Mouse (Mus musculus): ENCODE measurements around the gene Pcbp4. TPM values are rescaled to one million over a fixed set of nuclear protein-coding genes. Genes with fewer than 3 reads are reported as not detected.
A peak's percentile ranks its signal among the peaks of the same experiment; 100 is the strongest.

Pcbp4 gene
- polyA plus RNA-seq, 1 experiment from 2014 or later, result 242 TPM

GRCm38 (mm10) chr9:106457920-106458319 lies 4.8 kb downstream of the Pcbp4 start:
- Histone ChIP-seq H3K27ac (ENCODE audit: low read length) (0 out of 2 replicates have a peak overlapping the region, but pooled peaks have one; percentile 51), H3K9ac (ENCODE audit: low read depth, low read length) (peak overlapping the region; percentile 63; the same call in 1 of the 2 replicates), H3K27me3 (ENCODE audit: control insufficient read depth, insufficient read depth, low read depth, low read length) (no peaks in the 10 kb centered on the region), H3K4me3 (ENCODE audit: low read depth, low read length) (no peak overlapping the region), H3K4me2 (ENCODE audit: low read length) (peak overlapping the region; percentile 98), H3K9me3 (replicated peaks; ENCODE audit: control insufficient read depth, low read length, poor library complexity, severe bottlenecking) (no peaks in the 10 kb centered on the region), H3K36me3 (ENCODE audit: control insufficient read depth, insufficient read depth, low read length) (peaks cover 16% of the 10 kb centered on the region), H3K4me1 (ENCODE audit: control insufficient read depth, insufficient read depth, low read length) (peaks cover 46% of the 10 kb centered on the region)
- ATAC-seq, result no peak
- WGBS, result 38% methylated on average over 5 of the region's 5 CpGs

DNA sequence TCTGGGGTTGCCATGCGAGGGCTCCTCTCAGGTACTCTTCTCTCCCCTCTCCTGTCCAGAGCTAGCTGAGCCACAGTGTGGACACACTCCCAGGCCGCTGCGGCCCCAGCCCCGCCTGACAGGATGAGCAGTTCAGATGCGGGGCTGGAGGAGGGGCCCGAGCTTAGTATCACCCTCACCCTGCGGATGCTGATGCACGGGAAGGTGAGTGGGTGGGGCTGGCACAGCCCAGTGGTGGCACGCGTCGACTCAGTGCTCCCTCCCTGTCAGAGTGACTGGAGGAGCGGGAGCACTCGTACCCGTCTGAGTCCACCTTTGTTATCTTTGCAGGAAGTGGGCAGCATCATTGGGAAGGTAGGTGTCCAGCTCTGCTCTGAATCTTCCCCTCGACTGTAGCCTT lies 6.9 kb downstream of the Pcbp4 start:
- no peaks in the 10 kb centered on the region for H3K9me3 ChIP-seq (replicated peaks; ENCODE audit: control insufficient read depth, low read length, poor library complexity, severe bottlenecking)
- peaks cover 48% of the 10 kb centered on the region for H3K4me1 ChIP-seq (ENCODE audit: control insufficient read depth, insufficient read depth, low read length)
- H3K36me3 ChIP-seq (ENCODE audit: control insufficient read depth, insufficient read depth, low read length), result peaks cover 27% of the 10 kb centered on the region
- H3K9ac ChIP-seq (ENCODE audit: low read depth, low read length), result no peak overlapping the region
- no peak overlapping the region for H3K4me3 ChIP-seq (ENCODE audit: low read depth, low read length)
- no peak overlapping the region for H3K27ac ChIP-seq (ENCODE audit: low read length)
- no peak overlapping the region for H3K4me2 ChIP-seq (ENCODE audit: low read length)
- H3K27me3 ChIP-seq (ENCODE audit: control insufficient read depth, insufficient read depth, low read depth, low read length), result no peaks in the 10 kb centered on the region
- WGBS, result 89% methylated on average over 15 of the region's 15 CpGs
- ATAC-seq, result no peak

DNA sequence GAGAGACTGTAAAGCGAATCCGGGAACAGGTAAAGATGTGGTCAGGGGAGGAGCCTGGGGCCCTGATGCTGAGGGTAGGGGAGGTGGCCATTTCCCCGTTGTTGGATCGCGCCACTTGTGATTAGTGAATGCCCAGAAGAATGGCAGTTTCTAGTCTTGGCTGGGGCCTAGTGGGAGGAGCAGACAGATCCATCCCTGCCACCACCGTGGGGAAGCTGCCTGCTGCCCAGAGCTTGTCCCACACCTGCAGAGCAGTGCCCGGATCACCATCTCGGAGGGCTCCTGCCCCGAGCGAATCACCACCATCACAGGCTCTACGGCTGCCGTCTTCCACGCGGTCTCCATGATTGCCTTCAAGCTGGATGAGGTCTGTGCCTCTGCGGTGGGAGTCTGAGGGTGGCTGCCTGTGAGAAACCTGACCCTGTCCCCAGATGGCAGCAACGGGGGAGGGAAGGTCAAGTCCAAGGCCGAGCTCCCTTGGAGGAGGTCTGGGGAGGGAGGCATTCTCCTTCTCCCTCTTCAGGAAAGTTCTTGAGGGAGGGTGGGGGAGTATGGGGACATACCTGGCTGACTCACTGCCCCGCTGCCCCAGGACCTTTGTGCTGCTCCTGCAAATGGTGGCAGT lies 7.4 kb downstream of the Pcbp4 start:
- Histone ChIP-seq H3K27ac (ENCODE audit: low read length) (no peak overlapping the region), H3K4me1 (ENCODE audit: control insufficient read depth, insufficient read depth, low read length) (peaks cover 44% of the 10 kb centered on the region), H3K27me3 (ENCODE audit: control insufficient read depth, insufficient read depth, low read depth, low read length) (no peaks in the 10 kb centered on the region), H3K4me3 (ENCODE audit: low read depth, low read length) (no peak overlapping the region), H3K36me3 (ENCODE audit: control insufficient read depth, insufficient read depth, low read length) (peaks cover 27% of the 10 kb centered on the region), H3K9ac (ENCODE audit: low read depth, low read length) (no peak overlapping the region), H3K9me3 (replicated peaks; ENCODE audit: control insufficient read depth, low read length, poor library complexity, severe bottlenecking) (no peaks in the 10 kb centered on the region), H3K4me2 (ENCODE audit: low read length) (no peak overlapping the region)
- ATAC-seq, result no peak
- 76% methylated on average over 18 of the region's 18 CpGs for WGBS

DNA sequence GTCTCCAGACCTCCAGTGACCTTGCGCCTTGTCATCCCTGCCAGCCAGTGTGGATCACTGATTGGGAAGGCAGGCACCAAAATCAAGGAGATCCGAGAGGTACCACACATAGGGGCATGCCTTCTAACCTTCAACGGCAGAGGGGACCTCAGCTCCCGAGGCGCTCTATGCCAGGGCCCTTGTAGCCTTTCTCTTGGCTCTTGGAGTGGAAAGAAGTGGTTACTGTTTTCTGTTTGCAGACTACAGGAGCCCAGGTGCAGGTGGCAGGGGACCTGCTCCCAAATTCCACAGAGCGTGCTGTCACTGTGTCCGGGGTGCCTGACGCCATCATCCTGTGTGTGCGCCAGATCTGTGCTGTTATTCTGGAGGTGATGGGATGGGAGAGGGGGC lies 7.9 kb downstream of the Pcbp4 start:
- no peak for ATAC-seq
- Histone ChIP-seq H3K27ac (ENCODE audit: low read length) (no peak overlapping the region), H3K36me3 (ENCODE audit: control insufficient read depth, insufficient read depth, low read length) (peaks cover 27% of the 10 kb centered on the region), H3K9me3 (replicated peaks; ENCODE audit: control insufficient read depth, low read length, poor library complexity, severe bottlenecking) (no peaks in the 10 kb centered on the region), H3K4me1 (ENCODE audit: control insufficient read depth, insufficient read depth, low read length) (peaks cover 44% of the 10 kb centered on the region), H3K4me2 (ENCODE audit: low read length) (no peak overlapping the region), H3K9ac (ENCODE audit: low read depth, low read length) (no peak overlapping the region), H3K4me3 (ENCODE audit: low read depth, low read length) (no peak overlapping the region), H3K27me3 (ENCODE audit: control insufficient read depth, insufficient read depth, low read depth, low read length) (no peaks in the 10 kb centered on the region)
- 89% methylated on average over 9 of the region's 9 CpGs for WGBS

- H3K36me3 ChIP-seq (ENCODE audit: control insufficient read depth, insufficient read depth, low read length), result peaks cover 27% of the 10 kb centered on the region
- H3K27me3 ChIP-seq (ENCODE audit: control insufficient read depth, insufficient read depth, low read depth, low read length), result no peaks in the 10 kb centered on the region
- no peaks in the 10 kb centered on the region for H3K9me3 ChIP-seq (replicated peaks; ENCODE audit: control insufficient read depth, low read length, poor library complexity, severe bottlenecking)
- no peak overlapping the region for H3K27ac ChIP-seq (ENCODE audit: low read length)
- no peak for ATAC-seq
- peaks cover 37% of the 10 kb centered on the region for H3K4me1 ChIP-seq (ENCODE audit: control insufficient read depth, insufficient read depth, low read length)
- 80% methylated on average over 16 of the region's 16 CpGs for WGBS
- no peak overlapping the region for H3K4me2 ChIP-seq (ENCODE audit: low read length)
- H3K4me3 ChIP-seq (ENCODE audit: low read depth, low read length), result no peak overlapping the region
- H3K9ac ChIP-seq (ENCODE audit: low read depth, low read length), result no peak overlapping the region
These were observed 8.7 kb downstream of the Pcbp4 start for GRCm38 (mm10) chr9:106461641-106462429.

DNA sequence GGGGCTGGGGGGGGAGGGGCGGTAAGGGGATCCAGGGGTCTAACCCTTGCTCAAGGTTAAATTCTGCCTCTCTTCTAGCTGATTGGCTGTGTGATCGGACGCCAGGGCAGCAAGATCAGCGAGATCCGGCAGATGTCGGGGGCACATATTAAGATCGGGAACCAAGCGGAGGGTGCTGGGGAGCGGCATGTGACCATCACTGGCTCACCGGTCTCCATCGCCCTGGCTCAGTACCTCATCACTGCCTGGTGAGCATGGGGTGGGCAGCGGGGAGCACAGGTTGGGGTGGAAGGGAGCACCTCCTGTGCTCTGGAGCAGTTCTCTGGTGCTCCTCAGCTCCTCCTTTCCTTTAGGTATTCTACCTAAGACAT lies 9.3 kb downstream of the Pcbp4 start:
- Histone ChIP-seq H3K4me3 (ENCODE audit: low read depth, low read length) (no peak overlapping the region), H3K9me3 (replicated peaks; ENCODE audit: control insufficient read depth, low read length, poor library complexity, severe bottlenecking) (no peaks in the 10 kb centered on the region), H3K4me2 (ENCODE audit: low read length) (no peak overlapping the region), H3K36me3 (ENCODE audit: control insufficient read depth, insufficient read depth, low read length) (peaks cover 27% of the 10 kb centered on the region), H3K4me1 (ENCODE audit: control insufficient read depth, insufficient read depth, low read length) (peaks cover 31% of the 10 kb centered on the region), H3K27ac (ENCODE audit: low read length) (no peak overlapping the region), H3K27me3 (ENCODE audit: control insufficient read depth, insufficient read depth, low read depth, low read length) (no peaks in the 10 kb centered on the region), H3K9ac (ENCODE audit: low read depth, low read length) (no peak overlapping the region)
- WGBS, result 92% methylated on average over 12 of the region's 12 CpGs
- no peak for ATAC-seq

DNA sequence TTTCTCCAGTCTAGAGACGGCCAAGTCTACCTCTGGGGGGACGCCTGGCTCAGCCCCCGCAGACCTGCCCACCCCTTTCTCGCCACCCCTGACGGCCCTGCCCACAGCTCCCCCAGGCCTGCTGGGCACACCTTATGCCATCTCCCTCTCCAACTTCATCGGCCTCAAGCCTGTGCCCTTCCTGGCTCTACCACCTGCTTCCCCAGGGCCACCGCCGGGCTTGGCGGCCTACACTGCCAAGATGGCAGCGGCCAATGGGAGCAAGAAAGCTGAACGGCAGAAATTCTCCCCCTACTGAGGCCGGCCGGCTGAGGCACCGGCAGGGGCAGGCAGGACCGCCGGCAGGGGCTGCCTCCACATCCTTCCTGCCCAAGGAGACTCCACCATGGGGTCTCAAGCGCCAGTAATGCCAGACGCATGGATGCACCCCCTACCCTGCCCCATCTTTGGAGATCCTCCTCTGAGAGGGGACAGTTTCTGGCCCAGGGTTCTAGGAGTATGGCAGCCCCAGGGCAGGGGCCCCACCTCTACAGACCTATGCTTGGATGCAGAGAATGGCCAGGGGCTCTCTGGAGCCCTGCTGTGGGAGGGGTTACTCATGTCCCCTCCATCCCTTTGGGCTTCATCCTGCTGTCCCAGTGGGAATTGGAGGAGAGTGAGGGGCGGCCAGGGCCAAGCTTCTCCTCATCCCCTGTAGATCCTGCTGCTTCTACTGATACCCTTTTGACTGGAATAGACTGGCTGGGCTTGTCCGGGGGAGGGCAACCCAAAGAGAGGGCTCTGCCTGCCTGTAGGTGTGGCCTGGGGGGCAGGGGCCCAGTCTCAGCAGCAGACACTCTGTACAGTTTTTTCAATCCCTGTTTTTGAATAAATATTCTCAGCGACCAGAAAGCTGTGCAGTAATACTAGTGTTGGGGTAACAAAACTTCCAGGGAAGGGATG lies 10.3 kb downstream of the Pcbp4 start:
- Histone ChIP-seq H3K9ac (ENCODE audit: low read depth, low read length) (no peak overlapping the region), H3K27me3 (ENCODE audit: control insufficient read depth, insufficient read depth, low read depth, low read length) (no peaks in the 10 kb centered on the region), H3K9me3 (replicated peaks; ENCODE audit: control insufficient read depth, low read length, poor library complexity, severe bottlenecking) (no peaks in the 10 kb centered on the region), H3K4me3 (ENCODE audit: low read depth, low read length) (no peak overlapping the region), H3K27ac (ENCODE audit: low read length) (no peak overlapping the region), H3K4me2 (ENCODE audit: low read length) (no peak overlapping the region), H3K36me3 (ENCODE audit: control insufficient read depth, insufficient read depth, low read length) (peaks cover 27% of the 10 kb centered on the region), H3K4me1 (ENCODE audit: control insufficient read depth, insufficient read depth, low read length) (peaks cover 22% of the 10 kb centered on the region; the same call in 1 of the 2 replicates)
- ATAC-seq, result no peak
- WGBS, result 80% methylated on average over 21 of the region's 21 CpGs

DNA sequence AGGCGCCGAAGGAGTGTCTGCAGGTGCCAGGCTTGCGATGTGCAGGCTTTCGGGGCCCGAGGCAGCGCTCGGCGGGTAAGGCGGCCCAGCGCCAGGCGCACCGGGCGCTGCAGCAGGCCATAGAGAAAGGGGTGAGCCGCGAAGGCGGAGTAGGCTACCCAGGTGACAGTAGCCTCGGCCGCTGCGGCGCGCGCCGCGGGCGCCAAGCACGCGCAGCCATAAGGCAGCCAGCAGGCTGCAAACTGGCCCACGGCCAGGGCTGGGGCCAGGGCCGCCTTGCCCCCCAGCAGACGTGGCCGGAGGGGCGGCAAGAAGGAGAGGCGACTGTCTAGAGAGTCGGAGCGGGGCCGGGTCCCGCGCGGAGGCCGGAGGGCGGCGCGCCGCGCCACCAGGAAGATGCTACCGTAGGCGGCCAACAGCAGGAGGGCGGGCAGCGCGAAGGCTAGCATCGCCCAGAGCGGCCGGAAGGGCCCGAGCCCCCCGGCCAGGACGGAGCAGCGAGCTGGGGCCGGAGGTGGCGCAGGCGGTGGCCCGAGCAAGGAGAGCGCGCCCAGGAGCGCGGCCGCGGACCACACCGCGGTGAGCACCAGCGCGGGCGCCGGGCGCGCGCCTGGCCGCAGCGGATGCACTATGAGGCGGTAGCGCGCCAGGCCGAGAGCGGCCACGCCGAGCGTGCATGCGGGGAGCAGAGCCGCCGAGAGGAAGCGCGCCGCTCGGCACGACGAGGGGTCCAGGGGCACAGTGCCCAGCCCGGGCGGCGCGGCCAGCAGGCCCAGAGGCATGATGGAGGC lies 11.9 kb downstream of the Pcbp4 start:
- Histone ChIP-seq H3K4me1 (ENCODE audit: control insufficient read depth, insufficient read depth, low read length) (peaks cover 14% of the 10 kb centered on the region; the same call in 1 of the 2 replicates), H3K27me3 (ENCODE audit: control insufficient read depth, insufficient read depth, low read depth, low read length) (no peaks in the 10 kb centered on the region), H3K9me3 (replicated peaks; ENCODE audit: control insufficient read depth, low read length, poor library complexity, severe bottlenecking) (no peaks in the 10 kb centered on the region), H3K4me3 (ENCODE audit: low read depth, low read length) (peak overlapping the region; percentile 45), H3K4me2 (ENCODE audit: low read length) (peak overlapping the region; percentile 75), H3K36me3 (ENCODE audit: control insufficient read depth, insufficient read depth, low read length) (peaks cover 27% of the 10 kb centered on the region), H3K9ac (ENCODE audit: low read depth, low read length) (peak overlapping the region; percentile 77), H3K27ac (ENCODE audit: low read length) (peak overlapping the region; percentile 81)
- peak; percentile 78 for ATAC-seq
- 1% methylated on average over 88 of the region's 99 CpGs for WGBS

Data from midbrain, embryonic 16.5 days (tissue).